Mouse (Mus musculus): ENCODE results near the gene Mtap.
A peak's percentile ranks its signal among the peaks of the same experiment; 100 is the strongest.

Mtap gene

DNA sequence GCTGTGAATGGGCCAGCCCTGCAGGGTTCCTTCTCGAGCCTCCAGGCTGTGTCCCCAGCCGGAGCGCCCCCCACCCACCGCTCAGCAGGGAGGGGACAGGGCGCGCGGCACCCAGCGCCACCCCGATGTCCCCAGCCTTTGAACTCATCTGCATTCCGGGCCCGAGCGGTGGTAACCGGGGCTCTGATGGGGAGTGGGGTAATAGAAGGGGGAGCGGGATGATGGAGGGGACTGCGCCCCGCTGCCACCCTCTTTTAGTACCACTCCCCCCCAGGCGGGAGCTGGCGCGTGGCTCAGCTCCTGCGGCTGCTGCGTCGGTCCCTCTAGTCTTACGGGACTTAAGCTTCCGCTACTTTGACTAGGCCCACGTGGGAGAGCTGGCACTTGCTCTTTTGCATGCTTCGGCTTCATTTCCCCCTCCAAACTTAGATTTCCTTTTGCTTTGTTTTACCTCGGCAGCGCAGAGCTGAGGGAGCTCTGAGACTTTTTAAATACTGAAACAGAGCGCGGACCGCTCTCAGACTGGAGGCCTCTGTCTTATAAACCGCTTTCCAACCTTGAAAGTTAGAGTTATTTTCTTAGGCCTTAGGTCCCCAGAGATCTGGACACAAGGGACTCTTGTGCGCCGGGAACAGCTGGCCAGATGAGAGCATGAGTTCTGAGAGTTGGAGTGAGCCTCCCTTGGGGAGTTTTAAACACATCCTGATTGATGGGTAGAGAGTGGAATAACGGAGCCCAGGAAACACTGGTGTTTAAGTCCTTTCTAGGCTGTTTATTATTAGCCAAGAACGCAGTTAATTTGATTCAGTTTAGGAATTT is 829 bp downstream of the Mtap start:
- DNase-seq (ENCODE audit: low read depth, low spot score), result no peak

DNA sequence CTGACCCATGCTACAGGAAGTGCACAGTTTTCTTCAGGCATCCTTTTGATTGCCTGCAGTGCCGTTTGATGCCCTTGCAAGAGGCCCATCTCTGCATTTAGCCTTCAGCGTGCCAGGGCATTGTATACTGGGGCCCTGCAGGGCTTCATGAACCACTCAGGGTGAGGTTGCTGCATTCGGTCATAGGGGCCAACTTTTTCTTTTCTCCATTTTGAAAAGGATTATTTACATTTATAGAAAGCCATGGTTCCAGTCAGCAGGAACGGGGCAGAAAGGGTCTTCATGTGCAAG is 1.4 kb downstream of the Mtap start:
- no peak for DNase-seq (ENCODE audit: low read depth, low spot score)

- DNase-seq (ENCODE audit: low read depth, low spot score), result no peak
Observed at GRCm38 (mm10) chr4:89140832-89141231, 3.9 kb downstream of the Mtap start.

DNA sequence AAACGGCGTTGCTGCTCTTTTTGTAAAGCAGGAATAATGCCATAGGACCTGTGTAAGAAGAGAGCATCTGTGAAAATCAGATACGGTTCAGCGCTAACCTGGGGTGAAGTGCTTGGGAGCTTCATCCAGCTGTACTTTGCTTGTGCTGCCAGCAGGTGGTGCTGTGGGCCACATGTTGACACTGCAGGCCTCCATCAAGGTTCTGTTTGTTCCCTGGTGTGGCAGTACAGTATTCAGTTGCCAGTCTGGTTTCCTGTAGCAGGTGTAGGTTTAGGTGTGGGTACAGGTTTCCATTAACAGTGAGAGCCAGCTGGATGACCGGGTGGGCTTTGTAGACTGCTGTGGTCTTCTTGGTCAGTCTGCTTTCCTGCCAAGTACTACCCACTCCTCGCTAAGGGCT is 8.5 kb downstream of the Mtap start:
- DNase-seq (ENCODE audit: low read depth, low spot score), result peak; percentile 23

DNA sequence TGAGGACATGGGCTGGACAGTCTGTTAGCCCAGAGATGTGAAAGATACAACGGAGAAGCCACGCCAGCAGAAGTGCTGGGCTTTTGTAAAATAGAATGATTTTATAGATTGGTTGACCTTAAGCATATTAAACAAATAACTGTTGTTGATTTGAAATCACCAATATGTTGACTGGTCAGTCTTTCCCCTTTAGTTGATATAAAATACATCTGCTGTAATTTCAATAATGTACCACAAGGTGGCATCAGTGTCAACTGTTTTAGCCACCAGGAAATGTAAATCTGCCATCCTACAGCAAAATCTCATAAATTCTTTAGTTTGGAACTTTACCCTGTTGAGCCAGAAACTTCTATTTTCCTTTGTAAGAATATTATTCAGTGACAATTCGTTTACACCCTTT is 9.4 kb downstream of the Mtap start:
- DNase-seq (ENCODE audit: low read depth, low spot score), result no peak

DNA sequence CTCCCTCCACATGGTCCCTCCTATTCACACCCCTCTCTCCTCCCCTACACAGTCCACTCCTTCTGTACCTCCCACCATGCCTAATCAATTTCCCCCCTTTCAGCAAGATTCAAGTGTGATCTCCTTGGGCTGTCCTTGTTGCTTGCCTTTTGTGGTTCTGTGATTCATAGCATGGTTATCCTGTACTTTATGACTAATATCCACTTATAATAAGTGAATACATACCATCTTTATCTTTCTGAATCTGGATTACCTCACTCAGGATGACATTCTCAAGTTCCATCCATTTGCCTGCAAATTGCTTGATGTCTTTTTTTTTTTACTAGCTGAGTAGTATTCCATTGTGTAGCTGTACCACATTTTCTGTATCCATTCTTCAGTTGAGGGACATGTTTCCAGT is 12.3 kb downstream of the Mtap start:
- no peak for DNase-seq (ENCODE audit: low read depth, low spot score)

- no peak for DNase-seq (ENCODE audit: low read depth, low spot score)
Observed at GRCm38 (mm10) chr4:89161389-89161788, 24.5 kb downstream of the Mtap start.

DNA sequence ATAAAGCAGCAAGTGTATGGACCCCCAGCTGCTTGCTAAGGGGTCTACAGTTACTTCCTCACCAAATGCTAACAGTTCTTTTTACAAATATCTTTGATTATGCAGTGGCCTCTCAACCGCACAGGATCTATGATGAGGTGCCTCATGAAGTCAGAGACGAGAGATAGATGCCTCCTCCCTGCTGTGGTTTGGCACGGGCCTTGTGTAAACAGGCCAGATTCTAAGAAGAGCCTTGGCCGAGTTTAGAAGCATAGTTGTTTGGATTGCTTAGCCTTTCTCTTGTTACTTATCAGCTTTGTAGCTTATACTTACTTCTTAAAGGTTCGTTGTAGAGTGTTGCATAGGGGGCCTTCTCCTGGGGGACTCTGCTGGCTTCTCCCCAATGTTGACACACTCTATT is 25.6 kb downstream of the Mtap start:
- DNase-seq (ENCODE audit: low read depth, low spot score), result no peak

DNA sequence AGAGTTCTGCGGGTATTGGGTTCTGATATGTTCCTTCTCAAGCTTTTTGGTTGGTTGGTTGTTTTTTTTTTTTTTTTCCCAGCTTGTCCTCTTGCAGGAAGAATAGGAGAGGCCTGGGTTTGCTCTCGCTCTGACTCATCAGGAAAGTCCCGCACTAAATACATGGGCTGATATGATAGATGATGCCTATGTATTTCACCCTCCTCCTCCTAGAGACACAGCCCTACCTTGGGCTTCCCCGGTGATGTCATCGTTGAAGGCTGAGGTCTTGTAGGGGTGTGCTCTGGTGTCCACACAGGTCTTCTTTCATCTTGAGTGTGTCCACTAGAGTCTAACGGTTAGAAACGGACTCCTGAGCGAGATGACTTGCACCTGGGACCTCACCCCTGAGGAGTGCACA is 26.7 kb downstream of the Mtap start:
- no peak for DNase-seq (ENCODE audit: low read depth, low spot score)

GRCm38 (mm10) chr4:89164681-89165080 is 27.8 kb downstream of the Mtap start:
- DNase-seq (ENCODE audit: low read depth, low spot score), result no peak

DNA sequence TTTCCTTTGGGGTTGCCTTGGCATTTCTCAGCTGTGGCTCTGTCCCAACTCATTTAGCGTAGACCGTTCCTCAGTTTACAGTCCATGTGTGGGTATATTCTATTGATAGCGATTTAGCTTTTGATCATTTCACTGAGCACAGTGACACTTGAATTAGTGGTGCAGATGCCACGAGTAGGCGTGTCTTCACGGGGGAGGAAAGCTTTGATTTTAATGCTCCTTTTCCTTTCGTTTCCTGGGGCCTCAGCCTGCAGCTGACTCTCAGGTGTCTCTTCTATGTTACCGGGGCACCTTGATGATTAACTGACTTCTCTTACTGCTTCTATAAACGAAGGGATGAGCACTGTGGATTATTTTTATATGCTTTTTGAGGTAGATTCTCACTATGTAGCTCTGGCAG is 32.0 kb downstream of the Mtap start:
- DNase-seq (ENCODE audit: low read depth, low spot score), result no peak

DNA sequence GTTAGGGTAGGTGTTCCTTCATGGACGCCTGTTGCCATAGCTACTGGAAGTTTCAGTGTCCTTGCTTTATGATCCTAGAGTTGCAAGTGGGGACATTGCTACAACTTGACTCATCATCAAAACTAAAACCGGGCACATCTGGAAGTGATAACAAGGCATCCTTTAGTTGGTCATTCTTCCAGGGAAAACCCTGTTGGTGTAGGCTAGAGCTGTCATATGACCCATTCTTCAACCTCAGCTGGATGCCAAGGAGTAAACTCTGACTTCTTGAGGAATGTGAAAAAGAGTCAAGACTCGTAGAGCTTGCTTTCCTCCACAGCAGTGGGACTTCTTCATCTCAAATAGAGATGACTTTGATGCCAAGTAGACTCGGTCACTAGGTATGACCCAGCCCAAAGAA is 32.8 kb downstream of the Mtap start:
- no peak for DNase-seq (ENCODE audit: low read depth, low spot score)

GRCm38 (mm10) chr4:89170931-89171330 is 34.0 kb downstream of the Mtap start:
- no peak for DNase-seq (ENCODE audit: low read depth, low spot score)

- DNase-seq (ENCODE audit: low read depth, low spot score), result no peak
Observed at GRCm38 (mm10) chr4:89172873-89173605, 36.1 kb downstream of the Mtap start.

DNA sequence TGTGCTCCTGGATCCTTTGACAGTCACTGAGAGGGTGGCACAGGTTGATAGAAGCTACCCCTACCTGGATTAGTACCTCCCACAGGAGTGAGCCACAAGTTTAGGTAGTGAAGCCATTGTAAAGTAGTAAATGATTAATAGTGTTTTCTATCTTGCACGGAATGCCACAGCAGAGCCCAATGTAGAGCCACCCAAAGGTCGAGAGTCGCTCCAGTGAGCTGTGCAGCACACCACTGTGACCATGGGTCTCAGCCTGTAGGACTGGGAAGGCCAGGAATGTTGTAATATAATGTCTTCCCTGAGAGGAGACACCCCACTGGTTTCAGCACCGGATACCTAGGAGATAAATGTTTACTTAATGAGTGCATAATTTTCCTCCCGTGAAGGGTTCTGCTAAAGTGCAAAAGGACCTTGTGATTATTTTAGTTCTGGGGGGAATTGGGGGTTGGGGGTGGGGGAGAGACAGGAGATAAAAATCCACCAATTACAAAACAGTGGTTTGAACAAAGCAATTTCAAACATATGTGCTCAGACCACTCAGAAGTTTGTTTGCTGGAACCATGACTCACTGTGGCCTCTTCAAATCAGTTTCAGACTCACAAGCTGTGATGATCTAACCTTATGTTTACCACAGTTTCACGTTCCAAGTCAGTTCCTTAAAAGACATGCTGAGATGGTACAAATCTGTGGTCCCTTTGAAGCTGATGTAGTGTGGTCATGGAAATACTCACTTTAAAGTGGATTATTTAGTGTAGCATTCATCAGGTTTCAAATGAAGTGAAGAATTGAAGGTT is 40.8 kb downstream of the Mtap start:
- no peak for DNase-seq (ENCODE audit: low read depth, low spot score)

- no peak for DNase-seq (ENCODE audit: low read depth, low spot score)
Observed at GRCm38 (mm10) chr4:89180121-89180520, 43.2 kb downstream of the Mtap start.

DNA sequence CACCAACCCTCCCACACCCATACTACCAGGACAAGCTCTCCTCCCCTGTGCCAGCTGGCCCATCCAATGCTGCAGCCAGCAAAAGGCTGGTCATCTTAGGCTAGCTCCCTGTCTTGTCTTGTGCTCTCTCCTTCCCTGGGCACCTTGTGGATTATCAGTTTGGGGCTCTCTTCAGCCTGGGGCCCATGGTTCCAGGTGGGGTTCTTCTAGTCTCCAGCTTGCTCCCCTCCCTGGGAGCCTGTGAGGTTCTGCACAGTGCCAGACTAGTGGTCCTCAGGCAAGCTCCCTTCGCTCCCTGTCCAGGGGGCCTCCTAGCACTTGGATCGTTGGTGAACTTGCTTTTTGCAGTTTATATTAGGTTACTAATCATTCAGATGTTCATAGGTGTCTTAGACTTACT is 44.7 kb downstream of the Mtap start:
- DNase-seq (ENCODE audit: low read depth, low spot score), result no peak

- no peak for DNase-seq (ENCODE audit: low read depth, low spot score)
Observed at GRCm38 (mm10) chr4:89182486-89182885, 45.6 kb downstream of the Mtap start.

GRCm38 (mm10) chr4:89195481-89195880 is 58.6 kb downstream of the Mtap start:
- no peak for DNase-seq (ENCODE audit: low read depth, low spot score)

DNA sequence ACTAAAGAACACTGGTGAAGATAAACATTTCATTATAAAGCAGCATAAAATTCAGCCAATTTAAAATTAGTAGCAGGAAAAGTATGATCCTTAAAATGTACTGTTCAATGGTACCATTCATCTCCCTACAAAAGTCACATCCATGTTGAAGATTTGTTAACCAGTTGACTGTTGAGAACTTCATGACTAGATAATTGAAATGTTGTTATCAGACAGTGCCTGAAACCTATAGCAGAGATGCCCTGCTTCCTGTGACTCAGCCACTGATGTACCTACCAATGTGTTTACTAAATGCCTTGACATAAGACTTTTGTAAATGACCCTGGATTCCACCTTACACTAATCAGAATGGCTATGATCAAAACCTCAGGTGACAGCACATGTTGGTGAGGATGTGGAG is 60.2 kb downstream of the Mtap start:
- no peak for DNase-seq (ENCODE audit: low read depth, low spot score)

GRCm38 (mm10) chr4:89200806-89201205 is 63.9 kb downstream of the Mtap start:
- no peak for DNase-seq (ENCODE audit: low read depth, low spot score)

- DNase-seq (ENCODE audit: low read depth, low spot score), result no peak
Observed at GRCm38 (mm10) chr4:89209310-89209709, 72.4 kb downstream of the Mtap start.

GRCm38 (mm10) chr4:89210314-89210713 is 73.4 kb downstream of the Mtap start:
- no peak for DNase-seq (ENCODE audit: low read depth, low spot score)

All from retina, adult 2 months (tissue).